Mouse (Mus musculus) hindbrain, embryonic 11.5 days (tissue): ENCODE measurements around the gene Gm12184. TPM values are rescaled to one million over a fixed set of nuclear protein-coding genes. Genes with fewer than 3 reads are reported as not detected.
"Not testable (repeated sequence)": the region's sequence is repeated elsewhere in the genome, so short reads cannot be mapped to it uniquely, and the experiment has no call there.

Experiments used
- ATAC-seq: fragments of 200-750 bp; cut with Nextera tagmentation; 2 replicates; pipeline ENCODE4 v1.8.0; 2017; ENCODE audit warnings: mild to moderate bottlenecking, moderate TSS enrichment, moderate library complexity; ENCODE audit not compliant: low FRiP score
- DNase-seq: peaks from one replicate; pipeline ENCODE4 v3.0.0-alpha.2; 2015; ENCODE audit warnings: low spot score
- H3K27ac ChIP-seq: fragments of 300-500 bp; sonication (generic); 2 replicates; pipeline ENCODE4 v1.5.1; 2014; ENCODE audit warnings: mild to moderate bottlenecking, low read depth, low read length
- H3K27me3 ChIP-seq: fragments of 300-500 bp; sonication (generic); 2 replicates; pipeline ENCODE4 v1.6.1; 2014; ENCODE audit warnings: mild to moderate bottlenecking, low read length, moderate library complexity, mixed read lengths; ENCODE audit not compliant: control insufficient read depth, insufficient read depth
- H3K36me3 ChIP-seq: fragments of 300-500 bp; sonication (generic); 2 replicates; pipeline ENCODE4 v1.6.1; 2014; ENCODE audit warnings: mild to moderate bottlenecking, low read length, moderate library complexity, mixed read lengths; ENCODE audit not compliant: control insufficient read depth, insufficient read depth
- H3K4me1 ChIP-seq: fragments of 300-500 bp; sonication (generic); replicated peaks from 2 replicates; pipeline ENCODE4 v1.6.1; 2014; ENCODE audit warnings: low read length, mixed read lengths; ENCODE audit not compliant: control insufficient read depth, insufficient read depth
- H3K4me2 ChIP-seq: fragments of 300-500 bp; sonication (generic); replicated peaks from 2 replicates; pipeline ENCODE4 v1.6.1; 2014; ENCODE audit warnings: mild to moderate bottlenecking, low read depth, low read length
- H3K4me3 ChIP-seq: fragments of 300-500 bp; sonication (generic); 2 replicates; pipeline ENCODE4 v1.5.1; 2014; ENCODE audit warnings: low read depth, low read length
- H3K9ac ChIP-seq: fragments of 300-500 bp; sonication (generic); 2 replicates; pipeline ENCODE4 v1.6.1; 2014; ENCODE audit warnings: low read depth, low read length
- H3K9me3 ChIP-seq: fragments of 300-500 bp; sonication (generic); 2 replicates; pipeline ENCODE4 v1.6.1; 2016; ENCODE audit warnings: low read length; ENCODE audit not compliant: control insufficient read depth
- WGBS: fragments of 180-500 bp; shearing (Covaris S2); extraction: QIAGEN DNeasy Blood & Tissue Kit; methylation state at CpG from one replicate; pipeline ENCODE4 v1.1.7; 2014; 5-methylcytosine and 5-hydroxymethylcytosine counted together
- polyA plus RNA-seq: library from polyadenylated mRNA; unstranded; fragments of >200 nt; fragmentation: Nextera tagmentation; extraction: Ambion mirVana; gene quantifications from 2 replicates; pipeline ENCODE4 v1.2.1, GENCODE M21; 2014

Gm12184 gene
- polyA plus RNA-seq, 1 experiment from 2014 or later = 5.8 TPM

DNA sequence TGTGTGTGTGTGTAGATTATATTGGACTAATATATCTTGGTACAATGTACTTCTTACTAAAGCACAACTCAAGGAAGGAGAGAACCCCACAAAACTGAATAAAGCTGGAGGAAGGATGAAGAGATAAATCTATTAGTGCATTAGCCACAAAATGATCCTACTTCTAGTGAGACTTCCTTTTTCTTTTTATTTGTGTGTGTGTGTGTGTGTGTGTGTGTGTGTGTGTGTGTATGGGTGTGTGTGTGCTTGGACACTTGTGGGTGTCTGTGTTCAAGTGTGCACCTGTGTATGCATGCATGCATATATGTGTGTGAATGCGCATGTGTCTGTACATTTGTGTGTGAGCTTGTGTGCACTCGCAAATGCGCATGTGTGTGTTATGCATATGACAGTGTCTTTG lies 33.3 kb downstream of the Gm12184 start:
- H3K27me3 ChIP-seq = no peaks in the 10 kb centered on the region

GRCm38 (mm10) chr11:48791894-48792293 lies 34.6 kb downstream of the Gm12184 start:
- H3K9me3 ChIP-seq, ATAC-seq, H3K4me3 ChIP-seq, H3K27me3 ChIP-seq, H3K27ac ChIP-seq, H3K36me3 ChIP-seq, H3K9ac ChIP-seq, DNase-seq, H3K4me2 ChIP-seq, H3K4me1 ChIP-seq: not testable (repeated sequence)
- 85% methylated on average over 9 of the region's 9 CpGs for WGBS

More for the DNA sequence above, 33.3 kb downstream of the Gm12184 start:
- Histone ChIP-seq H3K9ac (no peak overlapping the region), H3K4me2 (no peak overlapping the region), H3K4me1 (no peaks in the 10 kb centered on the region), H3K9me3 (no peaks in the 10 kb centered on the region), H3K27ac (no peak overlapping the region), H3K4me3 (no peak overlapping the region), H3K36me3 (no peaks in the 10 kb centered on the region)
- no peak for DNase-seq
- no peak for ATAC-seq
- WGBS = 99% methylated on average over 3 of the region's 3 CpGs

GRCm38 (mm10) chr11:48790946-48791345 lies 35.5 kb downstream of the Gm12184 start:
- WGBS = 52% methylated on average over 8 of the region's 8 CpGs

GRCm38 (mm10) chr11:48789973-48790823 lies 36.3 kb downstream of the Gm12184 start:
- DNase-seq = peak; percentile 93
- Histone ChIP-seq H3K27me3 (no peaks in the 10 kb centered on the region), H3K36me3 (no peaks in the 10 kb centered on the region), H3K9ac (no peak overlapping the region), H3K4me2 (peak overlapping the region; percentile 36), H3K4me3 (no peak overlapping the region), H3K4me1 (no peaks in the 10 kb centered on the region), H3K9me3 (no peaks in the 10 kb centered on the region), H3K27ac (no peak overlapping the region)
- 18% methylated on average over 20 of the region's 20 CpGs for WGBS
- peak; percentile 50; the same call in 1 of the 2 replicates for ATAC-seq

More at GRCm38 (mm10) chr11:48790946-48791345, 35.5 kb downstream of the Gm12184 start:
- no peak overlapping the region for H3K27ac ChIP-seq
- H3K4me2 ChIP-seq = no peak overlapping the region
- H3K36me3 ChIP-seq = no peaks in the 10 kb centered on the region
- ATAC-seq (no peak), DNase-seq (no peak)
- H3K27me3 ChIP-seq = no peaks in the 10 kb centered on the region
- H3K4me3 ChIP-seq = no peak overlapping the region
- H3K9me3 ChIP-seq = no peaks in the 10 kb centered on the region
- no peaks in the 10 kb centered on the region for H3K4me1 ChIP-seq
- H3K9ac ChIP-seq = no peak overlapping the region

DNA sequence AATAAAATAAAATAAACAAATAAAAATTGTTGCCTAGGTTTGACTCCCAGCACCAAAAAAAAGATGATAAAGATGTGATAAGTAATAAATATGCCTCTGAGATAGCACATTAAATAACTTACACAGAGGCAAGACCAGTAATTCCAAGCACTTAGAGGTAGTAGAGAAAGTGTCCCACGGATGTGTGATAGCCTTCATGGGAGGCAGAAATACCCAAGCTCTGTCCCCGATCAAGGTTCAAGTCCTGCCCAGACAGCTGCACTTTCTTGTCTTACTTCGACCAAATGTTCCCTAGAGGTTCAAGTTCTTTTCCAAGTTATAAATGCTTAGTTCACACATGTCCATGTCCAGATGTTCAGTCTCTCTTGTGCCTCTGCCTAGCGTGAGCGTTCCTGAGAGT lies 37.2 kb downstream of the Gm12184 start:
- no peaks in the 10 kb centered on the region for H3K4me1 ChIP-seq
- no peak overlapping the region for H3K9ac ChIP-seq
- H3K27me3 ChIP-seq = no peaks in the 10 kb centered on the region
- no peak for ATAC-seq
- H3K4me2 ChIP-seq = no peak overlapping the region
- WGBS = 84% methylated on average over 5 of the region's 5 CpGs
- no peak overlapping the region for H3K27ac ChIP-seq
- H3K9me3 ChIP-seq = no peaks in the 10 kb centered on the region
- H3K36me3 ChIP-seq = no peaks in the 10 kb centered on the region
- DNase-seq = no peak
- no peak overlapping the region for H3K4me3 ChIP-seq

DNA sequence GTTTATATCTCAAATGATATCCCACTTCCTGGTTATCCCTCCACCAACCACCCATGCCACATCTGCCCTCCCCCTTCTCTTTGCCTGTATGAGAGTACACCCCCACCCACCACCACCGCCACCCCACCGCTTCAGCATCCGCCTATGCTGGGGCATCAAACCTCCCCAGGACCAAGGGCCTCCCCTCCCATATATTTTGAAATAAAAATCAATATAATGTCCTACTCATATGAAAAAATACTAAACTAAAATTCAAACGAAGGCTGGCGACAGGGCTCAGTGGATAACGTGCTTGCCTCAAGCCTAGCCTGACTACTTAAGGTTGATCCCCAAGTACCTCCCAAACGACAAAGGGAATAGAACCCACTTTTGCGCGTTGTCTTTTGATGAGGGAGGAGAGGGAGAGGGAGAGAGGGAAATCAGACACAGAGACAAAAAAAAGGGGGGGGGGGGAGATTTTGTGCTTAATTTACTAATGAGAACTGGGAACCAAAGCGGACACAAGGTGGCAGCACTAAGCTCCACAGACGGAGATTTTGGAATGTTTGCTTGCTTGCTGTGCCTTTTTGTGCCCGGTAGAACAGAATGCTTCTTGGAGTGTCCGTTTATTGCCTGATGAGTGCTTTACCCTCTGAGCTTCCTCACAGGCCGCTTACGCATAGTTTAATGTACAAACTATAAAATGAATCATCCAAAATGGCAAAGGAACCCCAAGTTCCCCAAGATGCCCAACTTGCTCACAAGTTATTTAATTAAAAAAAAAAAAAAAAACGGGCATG lies 38.0 kb downstream of the Gm12184 start:
- H3K27ac ChIP-seq = no peak overlapping the region
- H3K4me1 ChIP-seq = no peaks in the 10 kb centered on the region
- peak overlapping the region; percentile 24 for H3K4me2 ChIP-seq
- no peaks in the 10 kb centered on the region for H3K36me3 ChIP-seq
- ATAC-seq (peak; percentile 75), DNase-seq (peak; percentile 85)
- WGBS = 16% methylated on average over 16 of the region's 16 CpGs
- H3K9me3 ChIP-seq = no peaks in the 10 kb centered on the region
- peak overlapping the region; percentile 47; the same call in 1 of the 2 replicates for H3K9ac ChIP-seq
- H3K4me3 ChIP-seq = peak overlapping the region; percentile 35
- no peaks in the 10 kb centered on the region for H3K27me3 ChIP-seq

DNA sequence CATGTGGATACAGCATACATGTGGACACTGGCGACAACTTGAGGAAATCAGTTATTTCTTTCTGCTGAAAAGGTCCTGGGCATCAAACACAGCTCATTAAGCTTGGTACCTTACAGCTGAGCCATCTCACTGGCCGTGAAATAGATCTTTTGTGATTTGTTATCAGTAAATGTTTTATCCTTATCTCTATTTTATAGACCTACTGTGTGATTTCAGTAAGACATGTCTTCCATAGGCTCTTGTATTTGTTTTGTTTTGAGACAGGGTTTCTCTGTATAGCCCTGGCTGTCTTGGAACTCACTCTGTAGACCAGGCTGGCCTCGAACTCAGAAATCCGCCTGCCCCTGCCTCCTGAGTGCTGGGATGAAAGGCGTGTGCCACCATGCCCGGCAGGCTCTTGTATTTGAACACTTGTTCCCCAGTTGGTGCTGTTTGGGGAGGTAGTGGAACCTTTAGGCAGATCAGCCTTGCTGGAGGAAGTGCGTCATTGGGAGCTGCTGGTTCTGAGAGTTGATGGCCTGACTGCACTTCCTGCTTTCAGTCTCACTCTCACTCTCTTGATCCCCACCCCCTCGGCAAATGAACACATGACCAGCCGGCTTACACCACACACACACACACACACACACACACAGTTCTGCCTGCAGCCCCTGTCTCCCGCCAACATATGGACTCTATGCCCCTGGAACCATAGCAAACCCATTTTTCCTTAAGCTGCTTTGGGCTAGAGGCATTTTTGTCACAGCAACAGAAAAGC lies 38.8 kb downstream of the Gm12184 start:
- H3K36me3 ChIP-seq = no peaks in the 10 kb centered on the region
- no peaks in the 10 kb centered on the region for H3K27me3 ChIP-seq
- DNase-seq (peak; percentile 54), ATAC-seq (peak; percentile 59)
- H3K4me3 ChIP-seq = peak overlapping the region; percentile 35
- H3K9me3 ChIP-seq = no peaks in the 10 kb centered on the region
- WGBS = 56% methylated on average over 10 of the region's 10 CpGs
- H3K4me1 ChIP-seq = no peaks in the 10 kb centered on the region
- H3K9ac ChIP-seq = no peak overlapping the region
- H3K4me2 ChIP-seq = no peak overlapping the region; the same call in 1 of the 2 replicates
- no peak overlapping the region for H3K27ac ChIP-seq

GRCm38 (mm10) chr11:48782243-48782642 lies 44.2 kb downstream of the Gm12184 start:
- 82% methylated on average over 4 of the region's 4 CpGs for WGBS
- Histone ChIP-seq H3K4me3 (no peak overlapping the region), H3K9me3 (no peaks in the 10 kb centered on the region), H3K36me3 (no peaks in the 10 kb centered on the region), H3K27me3 (no peaks in the 10 kb centered on the region), H3K4me2 (no peak overlapping the region), H3K9ac (no peak overlapping the region), H3K4me1 (no peaks in the 10 kb centered on the region), H3K27ac (no peak overlapping the region)
- DNase-seq (no peak), ATAC-seq (no peak)
